Mouse (Mus musculus) kidney, postnatal 4 days (tissue): ENCODE results near the gene Ndc80.
"Not testable (repeated sequence)": the region's sequence is repeated elsewhere in the genome, so short reads cannot be mapped to it uniquely, and the experiment has no call there.

Source experiments
- DNase-seq, 2 experiments: peaks; one replicate each; pipeline ENCODE4 v3.0.0; 2021; ENCODE audit warnings: mixed read lengths in 2 of 2

Gene Ndc80

GRCm38 (mm10) chr17:71526711-71527564, at the start of gene Ndc80:
TSS of gene Ndc80 (minus strand) at chr17:71526857.
- DNase-seq: peak; percentile 92 to 95

DNA sequence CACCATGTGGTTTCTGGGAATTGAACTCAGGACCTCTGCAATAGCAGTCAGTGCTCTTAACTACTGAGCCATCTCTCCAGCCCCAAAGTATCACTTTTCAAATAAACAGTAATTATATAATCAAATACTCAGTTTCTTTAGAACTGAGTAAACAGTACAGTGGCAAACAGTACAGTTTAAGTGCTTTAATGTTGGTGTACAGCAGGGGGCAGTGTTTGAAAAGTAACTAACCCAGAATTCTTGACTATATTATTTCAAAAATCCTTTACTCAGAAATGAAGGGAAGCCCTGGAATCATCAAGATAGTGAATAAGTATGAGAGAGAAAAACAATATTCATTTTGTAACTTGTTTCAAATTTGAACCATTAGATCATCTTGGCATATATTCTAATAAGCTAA, 35.0 kb upstream of the Ndc80 start:
- peak; percentile 5 to 10 for DNase-seq

DNA sequence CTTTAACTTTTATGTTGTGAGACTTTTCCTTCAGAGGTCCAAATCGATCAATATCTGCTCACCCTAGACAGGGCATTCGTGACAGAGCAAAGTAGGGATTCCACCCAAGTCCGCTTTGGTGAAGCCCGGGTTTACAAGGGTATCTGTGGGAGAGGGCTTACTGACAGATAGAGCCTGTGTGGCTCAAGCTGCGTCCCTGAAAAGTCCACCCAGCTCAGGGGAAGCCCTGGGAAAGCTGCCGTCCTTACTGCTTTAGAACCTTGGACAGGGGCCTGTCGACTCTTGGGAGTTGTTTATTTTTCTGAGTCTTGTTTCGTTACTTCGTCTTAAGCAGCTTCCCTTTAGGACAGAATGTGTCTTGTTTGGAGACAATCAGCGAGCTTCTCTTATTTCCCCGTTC, 26.2 kb upstream of the Ndc80 start:
- DNase-seq: peak; percentile 27 to 35

DNA sequence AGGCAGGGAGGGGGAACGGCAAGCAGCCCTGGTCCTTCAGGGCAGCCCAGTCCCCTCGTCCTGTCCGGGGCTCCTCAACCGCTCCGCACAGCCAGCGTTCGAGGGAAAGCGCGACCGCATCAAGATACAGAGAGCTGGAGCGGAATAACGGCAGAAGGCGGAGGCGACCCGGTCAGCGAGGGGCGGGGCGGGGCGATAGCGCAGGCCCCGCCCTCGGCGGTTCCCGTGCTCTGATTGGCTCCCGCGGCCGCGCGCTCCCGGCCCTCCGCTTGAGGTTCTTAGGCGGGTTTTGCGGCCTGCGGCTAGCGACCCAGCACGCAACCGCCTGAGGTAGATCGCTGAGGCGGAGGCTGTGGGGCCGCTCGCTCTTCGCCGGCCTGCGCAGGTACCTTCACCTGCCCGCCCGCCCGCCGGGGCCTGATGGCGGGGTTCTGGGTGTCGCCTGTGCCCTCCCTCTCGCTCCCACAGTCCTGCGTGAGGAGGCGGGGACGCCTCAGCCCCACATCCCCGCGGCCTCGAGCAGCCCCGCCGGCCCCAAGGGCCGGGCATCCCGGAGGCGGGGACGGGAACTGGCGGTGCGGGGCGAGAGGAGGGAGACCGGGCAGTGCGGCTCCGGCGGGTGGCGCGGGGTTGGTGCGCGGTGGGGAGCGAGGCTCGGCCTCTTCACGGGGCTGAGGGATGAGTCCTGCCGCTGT, 25.2 kb upstream of the Ndc80 start, which contains the start of gene Spdya:
TSS of gene Spdya (plus strand) at position 305 of the 695 bp plus-strand sequence.
- DNase-seq: peak; percentile 88 to 91

DNA sequence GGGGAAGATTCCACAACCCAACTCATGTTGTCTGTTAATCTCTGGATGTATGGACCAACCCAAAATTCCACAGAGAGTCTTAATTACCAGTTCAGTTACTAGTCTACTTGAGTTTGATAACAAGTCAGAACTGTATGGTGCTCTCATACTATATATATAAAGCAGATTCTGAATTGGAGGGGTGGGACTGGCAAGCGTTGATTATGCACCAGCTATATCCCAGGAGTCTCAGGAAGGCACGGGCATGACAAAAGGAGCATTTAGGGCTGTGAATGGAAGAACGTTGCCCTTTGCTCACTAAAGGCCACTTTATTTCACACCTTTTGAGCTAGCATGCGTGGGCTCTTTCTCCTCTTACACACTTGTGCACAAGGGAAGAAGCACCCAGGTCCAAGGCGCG, 24.7 kb upstream of the Ndc80 start:
- no peak for DNase-seq

- no peak for DNase-seq
Observed at GRCm38 (mm10) chr17:71548586-71548985, 21.9 kb upstream of the Ndc80 start.

DNA sequence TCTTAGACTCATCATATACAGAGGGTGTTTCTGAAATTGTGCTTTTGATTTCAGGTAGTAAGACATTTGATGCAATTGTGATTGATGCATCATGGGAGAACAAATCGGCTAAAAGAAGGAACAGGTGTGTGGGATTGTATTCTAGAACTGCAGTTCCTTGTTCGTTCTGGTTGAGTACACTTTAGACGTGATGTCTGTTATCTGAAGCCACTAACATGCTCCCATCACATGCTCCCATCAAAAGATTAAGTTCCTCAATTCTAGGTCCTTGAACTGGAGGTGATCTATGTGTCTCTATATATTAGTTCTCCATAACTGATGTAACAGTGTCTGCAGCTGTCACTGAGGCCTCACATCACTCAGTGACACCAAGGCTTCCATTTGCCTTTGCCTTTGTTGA, 10.5 kb upstream of the Ndc80 start:
- DNase-seq: no peak

DNA sequence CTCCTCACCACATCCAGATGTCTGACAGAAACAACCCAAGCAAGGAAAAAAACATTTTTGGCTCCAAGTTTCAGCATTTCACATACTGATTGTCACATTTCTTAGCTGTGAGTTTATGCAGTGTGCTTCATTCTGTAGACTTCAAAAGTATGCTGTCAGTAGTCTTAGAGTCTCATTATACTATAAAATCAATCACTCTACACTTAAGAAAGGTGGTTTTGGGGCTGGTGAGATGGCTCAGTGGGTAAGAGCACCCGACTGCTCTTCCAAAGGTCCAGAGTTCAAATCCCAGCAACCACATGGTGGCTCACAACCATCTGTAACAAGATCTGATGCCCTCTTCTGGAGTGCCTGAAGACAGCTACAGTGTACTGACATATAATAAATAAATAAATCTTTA, 8.9 kb upstream of the Ndc80 start:
- DNase-seq: not testable (repeated sequence)

DNA sequence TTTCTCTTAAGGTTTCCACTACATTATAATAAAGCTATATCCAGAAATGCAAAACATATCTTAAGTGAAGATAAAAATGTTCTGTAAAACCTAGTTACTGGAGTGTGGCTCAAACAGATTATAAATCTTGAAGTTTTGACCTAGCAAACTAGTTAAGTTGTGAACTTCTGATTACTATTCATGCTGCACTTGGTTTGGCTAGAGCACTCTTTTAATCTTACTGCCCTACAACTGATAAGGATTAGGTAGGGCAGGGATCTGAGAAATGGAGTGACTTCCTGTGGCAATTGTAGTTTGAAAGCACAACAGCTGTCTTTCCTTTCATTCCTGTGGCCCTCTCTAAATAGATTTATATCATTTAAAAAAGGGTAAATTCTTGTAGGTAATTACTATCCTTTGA, 1.4 kb upstream of the Ndc80 start:
- DNase-seq: no peak

- DNase-seq: no peak
Observed at GRCm38 (mm10) chr17:71526302-71526708, 352 bp downstream of the Ndc80 start.

- no peak for DNase-seq
Observed at GRCm38 (mm10) chr17:71510297-71510696, 16.4 kb downstream of the Ndc80 start.

- no peak for DNase-seq
Observed at GRCm38 (mm10) chr17:71506832-71507231, 19.8 kb downstream of the Ndc80 start.

DNA sequence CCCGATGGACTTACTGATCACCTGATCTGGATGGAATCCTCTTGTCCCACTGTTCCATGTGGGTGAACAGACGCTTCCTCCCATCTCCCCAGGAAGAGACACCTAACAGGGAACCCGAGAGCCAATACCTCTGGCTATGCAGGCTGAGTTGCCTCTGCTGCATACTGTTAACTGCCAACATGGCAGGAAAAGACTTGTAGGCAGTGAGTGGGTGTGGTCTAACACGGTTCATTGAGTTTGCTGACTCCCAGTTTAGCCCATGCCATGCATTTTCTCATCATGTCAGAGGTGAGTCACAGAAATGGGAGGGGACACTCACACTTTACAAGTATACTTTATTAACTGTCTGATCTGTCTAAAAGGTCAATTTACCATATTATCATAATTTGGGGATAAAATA, 30.9 kb downstream of the Ndc80 start:
- DNase-seq: no peak

GRCm38 (mm10) chr17:71491332-71491686, 35.3 kb downstream of the Ndc80 start:
- DNase-seq: no peak

DNA sequence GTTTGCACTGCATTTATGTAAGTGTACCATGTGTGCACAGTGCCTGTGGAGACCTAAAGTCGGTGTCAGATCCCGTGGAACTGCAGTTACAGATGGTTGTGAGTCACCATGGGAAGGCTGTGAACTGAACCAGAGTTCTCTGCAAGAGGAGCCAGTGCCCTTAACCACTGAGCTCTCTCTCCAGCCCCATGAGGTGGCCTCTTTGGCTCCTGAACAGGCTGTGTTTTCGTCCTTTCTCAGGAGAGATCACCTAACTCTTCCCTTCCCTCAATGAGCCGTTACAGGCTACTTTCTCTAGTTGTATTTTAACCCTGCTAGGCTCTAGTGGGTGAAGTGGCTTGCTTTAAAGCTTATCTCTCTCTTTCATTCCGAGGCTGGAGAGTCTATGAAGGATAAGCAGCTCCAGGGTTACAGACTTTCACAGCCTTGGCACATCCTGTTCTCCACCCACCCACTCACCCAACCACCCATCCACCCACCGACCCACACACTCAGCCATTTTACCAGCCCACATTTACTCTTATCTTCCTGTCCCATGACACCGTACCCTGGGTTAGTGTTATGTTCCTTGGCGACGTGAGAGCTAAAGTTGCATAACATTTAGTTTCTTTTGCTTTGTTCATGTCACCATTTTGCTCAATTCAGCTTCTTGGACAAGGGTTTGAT, 35.9 kb downstream of the Ndc80 start:
- no peak for DNase-seq

DNA sequence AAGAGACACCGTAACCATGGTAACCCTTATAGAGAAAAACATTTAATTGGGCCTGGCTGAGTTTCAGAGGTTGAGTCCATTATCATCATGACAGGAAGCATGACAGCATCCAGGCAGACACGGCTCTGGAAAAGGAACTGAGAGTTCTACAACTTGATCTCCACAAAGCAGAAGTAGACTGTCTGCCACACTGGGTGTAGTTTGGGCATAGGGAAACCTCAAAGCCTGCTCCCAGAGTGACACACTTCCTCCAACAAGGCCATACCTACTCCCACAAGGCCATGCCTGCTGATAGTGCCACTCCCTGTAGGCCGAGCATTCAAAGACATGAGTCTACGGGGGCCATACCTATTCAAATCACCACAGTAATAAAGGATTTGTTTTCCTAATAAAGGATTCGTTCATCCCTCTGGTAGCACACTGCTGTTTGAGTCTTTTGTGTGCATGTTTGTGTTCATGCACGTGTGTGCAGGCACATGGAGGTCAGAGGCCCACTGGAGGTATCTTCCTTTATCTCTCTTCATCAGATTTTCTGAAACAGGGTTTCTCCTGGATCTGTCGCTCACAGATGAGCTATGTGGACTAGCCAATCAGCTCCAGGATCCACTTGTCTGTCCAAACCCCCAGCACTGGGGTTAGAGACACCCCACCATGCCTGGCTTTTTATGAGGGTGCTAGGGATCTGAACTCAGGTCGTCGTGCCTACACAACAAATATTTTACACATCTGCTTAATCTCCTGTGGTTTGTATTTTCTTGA, 36.8 kb downstream of the Ndc80 start:
- DNase-seq: no peak

GRCm38 (mm10) chr17:71486231-71486851, 40.3 kb downstream of the Ndc80 start:
- DNase-seq: peak; percentile 37 to 63

DNA sequence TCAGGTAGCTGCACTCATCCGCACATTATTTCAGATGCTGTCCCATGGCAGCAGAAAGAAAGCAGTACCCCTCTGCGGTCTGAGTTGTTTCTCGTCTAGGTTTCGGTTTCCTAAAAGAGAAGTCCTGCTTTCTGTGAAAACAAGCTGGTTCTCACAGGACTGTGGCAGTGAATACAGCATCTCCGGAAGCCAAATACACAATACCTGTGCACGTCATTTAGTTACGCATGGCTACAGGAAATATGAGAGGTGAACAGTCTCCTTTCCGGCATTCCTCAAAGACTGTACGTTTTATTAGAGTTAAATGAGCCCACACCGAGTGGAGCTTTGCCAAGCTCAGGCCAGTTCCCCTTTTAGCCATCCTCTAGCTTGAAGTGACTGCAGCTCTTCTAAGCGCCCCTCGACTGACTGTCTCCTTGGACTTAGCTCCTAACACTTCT, 40.8 kb downstream of the Ndc80 start:
- DNase-seq: peak; percentile 50 to 65

GRCm38 (mm10) chr17:71484711-71485110, 41.9 kb downstream of the Ndc80 start:
- no peak for DNase-seq

- peak; percentile 10 to 23 for DNase-seq
Observed at GRCm38 (mm10) chr17:71483418-71484060, 43.1 kb downstream of the Ndc80 start.

DNA sequence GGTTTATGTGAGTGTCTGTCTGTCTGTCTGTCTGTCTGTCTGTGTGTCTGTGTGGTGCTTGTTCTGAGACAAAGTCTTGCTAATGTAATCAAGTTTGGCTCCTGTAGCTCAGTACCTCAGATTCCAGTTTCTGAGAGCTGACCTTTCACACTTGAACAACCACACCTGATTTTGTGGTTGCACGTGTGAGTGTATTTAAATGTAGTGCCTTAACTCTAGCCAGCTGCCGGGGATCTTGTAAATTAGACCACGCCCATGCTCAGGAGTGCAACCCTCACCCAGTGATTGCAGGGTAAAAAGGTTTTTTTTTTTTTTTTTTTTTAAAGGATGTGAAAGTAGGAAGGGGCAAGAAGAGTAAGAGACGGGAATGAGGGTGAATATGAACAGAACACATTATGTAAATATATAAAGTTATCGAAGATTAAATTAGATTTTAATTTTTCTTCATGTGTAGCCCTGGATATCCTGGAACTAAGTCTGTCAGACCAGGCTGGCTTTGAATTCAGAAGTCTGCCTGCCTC, 47.2 kb downstream of the Ndc80 start:
- DNase-seq: no peak
